Mouse (Mus musculus): ENCODE data around the gene Cd8a. TPM values are rescaled to one million over a fixed set of nuclear protein-coding genes. Genes with fewer than 3 reads are reported as not detected.

The Cd8a gene
- polyA plus RNA-seq, 1 experiment from 2014 or later: not detected

- Histone ChIP-seq H3K36me3 (replicated peaks) (peaks cover 16% of the 10 kb centered on the region), H3K27ac (no peak overlapping the region), H3K4me3 (replicated peaks) (no peak overlapping the region), H3K27me3 (no peaks in the 10 kb centered on the region), H3K9me3 (no peaks in the 10 kb centered on the region), H3K9ac (no peak overlapping the region), H3K4me2 (no peak overlapping the region), H3K4me1 (no peaks in the 10 kb centered on the region)
- no peak for ATAC-seq (ENCODE audit: low FRiP score)
- 92% methylated on average over 3 of the region's 3 CpGs for WGBS
These were observed 49.9 kb downstream of the Cd8a start for GRCm38 (mm10) chr6:71423116-71423515.

- no peaks in the 10 kb centered on the region for H3K4me1 ChIP-seq
- ATAC-seq (ENCODE audit: low FRiP score): no peak
- H3K36me3 ChIP-seq (replicated peaks): peaks cover 15% of the 10 kb centered on the region
- 94% methylated on average over 6 of the region's 6 CpGs for WGBS
- H3K27ac ChIP-seq: no peak overlapping the region
- no peaks in the 10 kb centered on the region for H3K9me3 ChIP-seq
- H3K9ac ChIP-seq: no peak overlapping the region
- H3K4me2 ChIP-seq: no peak overlapping the region
- H3K27me3 ChIP-seq: no peaks in the 10 kb centered on the region
- H3K4me3 ChIP-seq (replicated peaks): no peak overlapping the region
These were observed 52.5 kb downstream of the Cd8a start for GRCm38 (mm10) chr6:71425681-71426080.

- Histone ChIP-seq H3K4me2 (no peak overlapping the region), H3K4me3 (replicated peaks) (no peak overlapping the region), H3K27ac (no peak overlapping the region), H3K4me1 (no peaks in the 10 kb centered on the region), H3K9me3 (no peaks in the 10 kb centered on the region), H3K9ac (no peak overlapping the region), H3K27me3 (no peaks in the 10 kb centered on the region), H3K36me3 (replicated peaks) (peaks cover 15% of the 10 kb centered on the region)
- no peak for ATAC-seq (ENCODE audit: low FRiP score)
- 90% methylated on average over 4 of the region's 4 CpGs for WGBS
These were observed 54.9 kb downstream of the Cd8a start for GRCm38 (mm10) chr6:71427996-71428725.

Other genes with a start within 250 kb of the Cd8a start
- gene Thnsl2, start 229.0 kb upstream of the Cd8a start, polyA plus RNA-seq (2016; fragmentation: Nextera tagmentation; extraction: Ambion mirVana): 3.3 and 3.4 TPM in 2 replicates
- not detected in 2 replicates for gene Fabp1, start 173.6 kb upstream of the Cd8a start, polyA plus RNA-seq (2016; fragmentation: Nextera tagmentation; extraction: Ambion mirVana)
- gene Krcc1, start 101.8 kb upstream of the Cd8a start, polyA plus RNA-seq (2016; fragmentation: Nextera tagmentation; extraction: Ambion mirVana): 27.3 and 27.9 TPM in 2 replicates
- 0.18 TPM in 2 replicates for gene Smyd1, start 51.2 kb upstream of the Cd8a start, polyA plus RNA-seq (2016; fragmentation: Nextera tagmentation; extraction: Ambion mirVana)
- not detected in 2 replicates for gene Cd8b1, start 50.6 kb upstream of the Cd8a start, polyA plus RNA-seq (2016; fragmentation: Nextera tagmentation; extraction: Ambion mirVana)
- 11.0 and 13.8 TPM in 2 replicates for gene Rmnd5a, start 67.2 kb downstream of the Cd8a start, polyA plus RNA-seq (2016; fragmentation: Nextera tagmentation; extraction: Ambion mirVana)
- 19.4 and 22.3 TPM in 2 replicates for gene Rnf103, start 120.5 kb downstream of the Cd8a start, polyA plus RNA-seq (2016; fragmentation: Nextera tagmentation; extraction: Ambion mirVana)
- gene Chmp3, start 170.4 kb downstream of the Cd8a start, polyA plus RNA-seq (2016; fragmentation: Nextera tagmentation; extraction: Ambion mirVana): 44.3 and 49.4 TPM in 2 replicates